Mouse (Mus musculus): ENCODE results near the gene Mmadhc. TPM values are rescaled to one million over a fixed set of nuclear protein-coding genes. Genes with fewer than 3 reads are reported as not detected.
A peak's percentile ranks its signal among the peaks of the same experiment; 100 is the strongest.

Mmadhc gene
- polyA plus RNA-seq, 1 experiment: 124 TPM

DNA sequence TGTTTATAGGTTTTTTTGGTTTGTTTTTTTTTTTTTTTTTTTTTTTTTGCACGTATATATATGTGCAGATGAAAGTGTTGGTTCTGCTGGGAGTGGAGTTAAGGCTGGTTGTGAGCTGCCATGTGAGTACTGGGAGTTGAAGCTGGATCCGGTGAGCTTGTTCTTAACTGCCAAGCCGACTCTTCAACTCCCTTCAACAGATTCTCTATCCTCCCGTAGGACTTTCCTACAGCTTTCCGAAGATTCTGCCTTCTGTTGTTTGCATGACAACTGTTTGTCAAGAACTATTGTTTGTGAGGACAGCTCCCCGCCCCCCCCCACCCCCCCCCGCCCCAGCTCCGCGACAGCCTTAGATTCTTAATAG is 368 bp upstream of the Mmadhc start:
- Histone ChIP-seq H3K4me1 (ENCODE audit: control insufficient read depth, insufficient read depth, low read length) (no peaks in the 10 kb centered on the region; the same call in none of the 2 replicates), H3K27ac (ENCODE audit: insufficient read depth, low read length) (no peak overlapping the region), H3K4me3 (ENCODE audit: insufficient read depth, low read length) (peak overlapping the region; percentile 48)
- TF ChIP-seq POLR2A (IDR thresholded peaks at IDR 0.05; ENCODE audit: low read depth, low read length): no peak
- TF ChIP-seq CTCF (IDR thresholded peaks at IDR 0.05; ENCODE audit: borderline replicate concordance, insufficient read depth, low read length): no peak

DNA sequence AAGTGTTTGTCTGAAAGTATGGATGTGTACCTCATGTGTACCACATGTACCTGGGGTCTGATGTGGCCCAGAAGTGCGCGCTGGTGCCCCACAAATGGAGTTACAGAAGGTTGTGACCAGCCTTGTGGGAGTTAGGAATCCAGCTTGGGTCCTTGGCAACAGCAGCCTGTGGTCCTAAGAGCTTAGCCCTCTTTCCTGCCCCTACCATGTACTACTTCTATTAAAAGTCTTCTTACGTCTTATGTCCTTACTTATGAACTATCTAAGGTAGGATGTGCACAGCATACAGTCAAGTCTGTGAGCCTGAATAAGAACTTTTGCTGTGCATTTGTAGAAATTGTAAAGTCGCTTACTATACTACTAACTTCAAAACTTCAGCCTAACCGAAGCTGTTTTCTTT is 1.0 kb downstream of the Mmadhc start:
- Histone ChIP-seq H3K4me1 (ENCODE audit: control insufficient read depth, insufficient read depth, low read length) (no peaks in the 10 kb centered on the region; the same call in none of the 2 replicates), H3K4me3 (ENCODE audit: insufficient read depth, low read length) (peak overlapping the region; percentile 65), H3K27ac (ENCODE audit: insufficient read depth, low read length) (no peak overlapping the region; the same call in 1 of the 2 replicates)
- no peak for TF ChIP-seq CTCF (IDR thresholded peaks at IDR 0.05; ENCODE audit: borderline replicate concordance, insufficient read depth, low read length)
- no peak for TF ChIP-seq POLR2A (IDR thresholded peaks at IDR 0.05; ENCODE audit: low read depth, low read length)

DNA sequence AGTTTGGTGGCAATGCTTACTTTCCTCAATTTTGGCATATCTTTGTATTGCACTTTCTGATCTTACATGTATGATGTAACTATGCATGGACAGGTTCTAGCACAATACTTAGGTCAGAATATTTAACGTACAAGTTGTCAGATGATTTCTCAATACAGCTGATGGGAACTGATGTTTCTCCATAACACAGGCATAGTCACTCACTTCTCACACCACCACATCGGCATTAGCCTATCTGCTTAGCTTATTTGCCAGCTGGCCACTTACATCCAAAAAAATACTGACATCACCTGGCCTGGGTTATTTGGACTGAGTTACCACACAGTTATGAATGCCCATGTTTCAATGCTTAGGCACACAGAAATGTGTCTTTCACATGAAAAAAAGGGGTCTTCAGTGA is 2.5 kb downstream of the Mmadhc start:
- Histone ChIP-seq H3K27ac (ENCODE audit: insufficient read depth, low read length) (no peak overlapping the region), H3K4me1 (ENCODE audit: control insufficient read depth, insufficient read depth, low read length) (no peaks in the 10 kb centered on the region; the same call in none of the 2 replicates), H3K4me3 (ENCODE audit: insufficient read depth, low read length) (no peak overlapping the region; the same call in 1 of the 2 replicates)
- TF ChIP-seq POLR2A (IDR thresholded peaks at IDR 0.05; ENCODE audit: low read depth, low read length) (no peak), CTCF (IDR thresholded peaks at IDR 0.05; ENCODE audit: borderline replicate concordance, insufficient read depth, low read length) (no peak)

- TF ChIP-seq CTCF (IDR thresholded peaks at IDR 0.05; ENCODE audit: borderline replicate concordance, insufficient read depth, low read length) (no peak), POLR2A (IDR thresholded peaks at IDR 0.05; ENCODE audit: low read depth, low read length) (no peak)
- Histone ChIP-seq H3K4me3 (ENCODE audit: insufficient read depth, low read length) (no peak overlapping the region), H3K27ac (ENCODE audit: insufficient read depth, low read length) (no peak overlapping the region), H3K4me1 (ENCODE audit: control insufficient read depth, insufficient read depth, low read length) (no peaks in the 10 kb centered on the region; the same call in none of the 2 replicates)
These were observed 3.0 kb downstream of the Mmadhc start for GRCm38 (mm10) chr2:50293572-50293971.

- TF ChIP-seq CTCF (IDR thresholded peaks at IDR 0.05; ENCODE audit: borderline replicate concordance, insufficient read depth, low read length) (no peak), POLR2A (IDR thresholded peaks at IDR 0.05; ENCODE audit: low read depth, low read length) (no peak)
- H3K4me1 ChIP-seq (ENCODE audit: control insufficient read depth, insufficient read depth, low read length): no peaks in the 10 kb centered on the region; the same call in none of the 2 replicates
- H3K4me3 ChIP-seq (ENCODE audit: insufficient read depth, low read length): no peak overlapping the region
- no peak overlapping the region for H3K27ac ChIP-seq (ENCODE audit: insufficient read depth, low read length)
These were observed 4.7 kb downstream of the Mmadhc start for GRCm38 (mm10) chr2:50291901-50292300.

DNA sequence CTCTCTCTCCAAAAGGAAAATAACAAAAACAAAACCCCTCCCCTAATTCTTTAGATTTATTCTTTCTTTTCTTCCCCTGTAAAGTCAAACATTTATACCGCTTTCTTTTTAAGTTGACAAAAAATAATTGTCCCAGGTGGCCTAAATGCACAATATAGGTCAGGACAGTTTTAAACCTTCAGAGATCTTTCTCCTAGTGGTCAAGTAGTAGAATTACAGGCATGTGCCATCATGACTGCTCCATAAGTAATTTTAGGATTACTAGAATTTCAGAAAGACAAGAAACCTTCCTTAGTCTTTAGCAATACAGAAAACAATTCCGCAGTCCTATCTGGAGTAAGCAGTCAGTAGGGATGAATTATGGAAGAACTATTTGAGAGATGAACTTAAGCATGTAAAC is 5.8 kb downstream of the Mmadhc start:
- no peak overlapping the region for H3K4me3 ChIP-seq (ENCODE audit: insufficient read depth, low read length)
- TF ChIP-seq CTCF (IDR thresholded peaks at IDR 0.05; ENCODE audit: borderline replicate concordance, insufficient read depth, low read length) (no peak), POLR2A (IDR thresholded peaks at IDR 0.05; ENCODE audit: low read depth, low read length) (no peak)
- H3K4me1 ChIP-seq (ENCODE audit: control insufficient read depth, insufficient read depth, low read length): no peaks in the 10 kb centered on the region; the same call in none of the 2 replicates
- H3K27ac ChIP-seq (ENCODE audit: insufficient read depth, low read length): no peak overlapping the region

GRCm38 (mm10) chr2:50284781-50285180 is 11.8 kb downstream of the Mmadhc start:
- Histone ChIP-seq H3K4me3 (ENCODE audit: insufficient read depth, low read length) (no peak overlapping the region), H3K27ac (ENCODE audit: insufficient read depth, low read length) (no peak overlapping the region), H3K4me1 (ENCODE audit: control insufficient read depth, insufficient read depth, low read length) (no peaks in the 10 kb centered on the region)
- no peak for TF ChIP-seq CTCF (IDR thresholded peaks at IDR 0.05; ENCODE audit: borderline replicate concordance, insufficient read depth, low read length)
- TF ChIP-seq POLR2A (IDR thresholded peaks at IDR 0.05; ENCODE audit: low read depth, low read length): no peak

GRCm38 (mm10) chr2:50284040-50284439 is 12.6 kb downstream of the Mmadhc start:
- Histone ChIP-seq H3K4me1 (ENCODE audit: control insufficient read depth, insufficient read depth, low read length) (no peaks in the 10 kb centered on the region), H3K4me3 (ENCODE audit: insufficient read depth, low read length) (no peak overlapping the region), H3K27ac (ENCODE audit: insufficient read depth, low read length) (no peak overlapping the region)
- TF ChIP-seq POLR2A (IDR thresholded peaks at IDR 0.05; ENCODE audit: low read depth, low read length) (no peak), CTCF (IDR thresholded peaks at IDR 0.05; ENCODE audit: borderline replicate concordance, insufficient read depth, low read length) (no peak)

DNA sequence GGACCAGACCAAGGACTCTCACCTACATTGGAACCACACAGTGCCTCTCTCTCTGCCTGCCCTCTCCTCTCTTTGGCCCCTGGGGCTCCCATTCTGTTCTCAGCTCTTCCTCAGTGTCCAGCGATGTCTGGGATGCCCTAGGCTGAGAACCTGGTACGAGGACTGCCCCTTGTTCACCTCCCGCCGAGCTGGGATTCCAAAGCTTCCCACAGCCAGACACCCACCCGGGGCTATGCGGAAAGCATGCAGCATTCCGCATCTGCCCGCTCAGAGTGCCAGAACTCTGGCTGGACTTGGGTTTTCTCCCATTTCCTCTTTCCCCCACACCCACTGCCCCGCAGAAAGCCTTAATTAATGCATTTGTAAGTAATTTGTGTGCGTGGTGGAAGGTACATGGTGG is 19.9 kb downstream of the Mmadhc start:
- no peak overlapping the region for H3K4me3 ChIP-seq (ENCODE audit: insufficient read depth, low read length)
- TF ChIP-seq POLR2A (IDR thresholded peaks at IDR 0.05; ENCODE audit: low read depth, low read length): no peak
- no peak for TF ChIP-seq CTCF (IDR thresholded peaks at IDR 0.05; ENCODE audit: borderline replicate concordance, insufficient read depth, low read length)
- H3K27ac ChIP-seq (ENCODE audit: insufficient read depth, low read length): no peak overlapping the region
- H3K4me1 ChIP-seq (ENCODE audit: control insufficient read depth, insufficient read depth, low read length): no peaks in the 10 kb centered on the region

DNA sequence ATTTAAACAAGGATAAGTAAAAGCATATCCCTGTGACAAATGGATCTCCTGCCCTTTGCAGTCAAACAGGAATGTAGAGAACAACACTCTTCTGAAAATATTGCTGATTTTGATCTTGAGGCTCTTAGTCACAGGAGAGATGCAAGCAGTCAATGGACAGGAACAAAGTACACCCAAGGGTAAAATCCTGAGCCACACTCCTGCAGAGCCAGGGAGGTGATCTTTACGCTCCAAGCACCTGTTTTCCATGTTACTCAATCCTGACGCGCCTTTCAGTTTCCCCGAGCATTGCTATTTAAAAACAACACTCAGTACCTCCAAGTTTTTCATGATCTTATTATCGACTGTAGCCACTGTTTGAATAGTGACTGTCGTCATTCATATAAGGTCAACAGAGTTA is 23.2 kb downstream of the Mmadhc start:
- no peak for TF ChIP-seq CTCF (IDR thresholded peaks at IDR 0.05; ENCODE audit: borderline replicate concordance, insufficient read depth, low read length)
- no peak for TF ChIP-seq POLR2A (IDR thresholded peaks at IDR 0.05; ENCODE audit: low read depth, low read length)
- Histone ChIP-seq H3K27ac (ENCODE audit: insufficient read depth, low read length) (no peak overlapping the region), H3K4me1 (ENCODE audit: control insufficient read depth, insufficient read depth, low read length) (no peaks in the 10 kb centered on the region), H3K4me3 (ENCODE audit: insufficient read depth, low read length) (no peak overlapping the region)

DNA sequence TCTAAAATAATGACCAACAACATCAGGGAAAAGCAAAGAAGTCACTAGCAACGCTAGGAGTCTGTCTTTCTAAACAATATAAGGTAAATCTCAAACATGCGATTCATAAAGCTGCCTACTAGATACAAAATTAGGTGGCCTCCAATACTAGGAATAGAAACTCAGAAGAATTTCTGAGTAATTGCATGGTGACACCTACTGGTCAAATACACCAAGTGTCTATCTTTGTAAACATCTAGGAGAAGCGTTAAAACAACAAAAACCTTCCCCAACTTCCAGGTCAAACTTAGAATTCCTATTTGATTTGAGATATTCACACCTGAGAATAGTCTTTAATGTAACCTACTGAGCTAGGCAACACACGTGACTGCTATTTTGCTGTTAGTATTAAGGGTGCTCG is 24.4 kb downstream of the Mmadhc start:
- TF ChIP-seq CTCF (IDR thresholded peaks at IDR 0.05; ENCODE audit: borderline replicate concordance, insufficient read depth, low read length): no peak
- no peak for TF ChIP-seq POLR2A (IDR thresholded peaks at IDR 0.05; ENCODE audit: low read depth, low read length)
- Histone ChIP-seq H3K4me3 (ENCODE audit: insufficient read depth, low read length) (no peak overlapping the region), H3K4me1 (ENCODE audit: control insufficient read depth, insufficient read depth, low read length) (no peaks in the 10 kb centered on the region), H3K27ac (ENCODE audit: insufficient read depth, low read length) (no peak overlapping the region)
